In the genomic region with DNA sequence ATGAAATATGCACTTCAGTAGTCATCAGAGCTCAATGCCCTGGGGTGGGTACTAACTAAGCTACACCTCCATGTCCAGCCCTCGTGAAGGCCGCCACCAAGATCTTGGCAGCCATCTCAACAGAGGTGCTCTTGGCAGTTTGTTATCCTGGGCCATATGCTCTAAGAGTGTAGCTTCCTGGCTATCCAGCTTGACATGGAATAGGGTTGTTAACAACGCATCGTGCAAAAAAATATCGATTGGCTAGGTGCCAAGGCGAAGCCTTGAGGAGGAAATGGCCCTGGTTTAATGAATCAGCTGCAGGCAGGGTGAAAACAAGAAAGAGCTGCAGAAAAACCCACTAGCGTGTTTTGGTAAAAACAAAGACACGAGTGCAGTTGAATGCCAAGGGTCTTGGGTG, we compare ENCODE assay signal across 13 mouse cellular contexts. TPM values are rescaled to one million over a fixed set of nuclear protein-coding genes. Genes with fewer than 3 reads are reported as not detected.
DNase-seq lines count a peak whose midpoint lies in the region; ATAC-seq and TF ChIP-seq lines count a peak whose summit lies in the region.
"Had no signal": no experiment of that assay in that cellular context is flagged by ENCODE, and none has a peak within 500 bp of the region (broad histone marks: within the 10 kb centered on the region; RNA-seq: fewer than 3 reads in every experiment).

No protein-coding gene starts in this region.

- no peak overlapping the region for H3K4me2 ChIP-seq in embryonic facial prominence, embryonic 14.5 days (ENCODE audit: low read depth, low read length)
- H3K4me2 ChIP-seq in hindbrain, embryonic 16.5 days (ENCODE audit: low read length): no peak overlapping the region
- H3K4me2 ChIP-seq: embryonic facial prominence, embryonic 13.5 days had no signal

- 52% methylated on average over 8 of the region's 8 CpGs for WGBS in embryonic facial prominence, embryonic 14.5 days
- 89% methylated on average over 8 of the region's 8 CpGs for WGBS in embryonic facial prominence, embryonic 10.5 days
- 44% methylated on average over 8 of the region's 8 CpGs for WGBS in hindbrain, embryonic 16.5 days

- H3K4me3 ChIP-seq in embryonic facial prominence, embryonic 14.5 days (ENCODE audit: low read depth, low read length): no peak overlapping the region
- no peak overlapping the region for H3K4me3 ChIP-seq in embryonic facial prominence, embryonic 10.5 days
- no peak overlapping the region for H3K4me3 ChIP-seq in layer of hippocampus, adult 2 months
- no peak overlapping the region for H3K4me3 ChIP-seq in hindbrain, embryonic 16.5 days (ENCODE audit: low read length)
- H3K4me3 ChIP-seq: embryonic facial prominence, embryonic 13.5 days; myocyte had no signal

- no peaks in the 10 kb centered on the region for H3K36me3 ChIP-seq in embryonic facial prominence, embryonic 14.5 days (ENCODE audit: control insufficient read depth, insufficient read depth, low read length)
- no peaks in the 10 kb centered on the region for H3K36me3 ChIP-seq in embryonic facial prominence, embryonic 10.5 days (replicated peaks)
- H3K36me3 ChIP-seq in hindbrain, embryonic 16.5 days (ENCODE audit: control insufficient read depth, insufficient read depth, low read length): no peaks in the 10 kb centered on the region
- H3K36me3 ChIP-seq: embryonic facial prominence, embryonic 13.5 days had no signal

- H3K9ac ChIP-seq in embryonic facial prominence, embryonic 14.5 days (ENCODE audit: low read depth, low read length): no peak overlapping the region
- no peak overlapping the region for H3K9ac ChIP-seq in hindbrain, embryonic 16.5 days (ENCODE audit: low read depth, low read length)
- H3K9ac ChIP-seq: embryonic facial prominence, embryonic 13.5 days; liver, postnatal 0 days had no signal

- peaks cover 8% of the 10 kb centered on the region; the same call in 1 of the 2 replicates for H3K4me1 ChIP-seq in embryonic facial prominence, embryonic 14.5 days (ENCODE audit: control insufficient read depth, insufficient read depth, low read length)
- no peaks in the 10 kb centered on the region for H3K4me1 ChIP-seq in embryonic facial prominence, embryonic 10.5 days
- H3K4me1 ChIP-seq in hindbrain, embryonic 16.5 days (ENCODE audit: control insufficient read depth, insufficient read depth, low read depth, low read length): no peaks in the 10 kb centered on the region

- no peak for TF ChIP-seq CTCF in layer of hippocampus, adult 2 months (conservative IDR thresholded peaks at IDR 0.05)

- ATAC-seq in embryonic facial prominence, embryonic 14.5 days (ENCODE audit: low read depth): peak; percentile 34; the same call in 1 of the 2 replicates
- ATAC-seq in hindbrain, embryonic 16.5 days: peak; percentile 41; the same call in 1 of the 2 replicates
- ATAC-seq: liver, postnatal 0 days had no signal

- no peaks in the 10 kb centered on the region for H3K27me3 ChIP-seq in embryonic facial prominence, embryonic 14.5 days (replicated peaks; ENCODE audit: control insufficient read depth, insufficient read depth, low read length)
- 0 out of 2 replicates have a peak, but pooled peaks cover 3% of the 10 kb centered on the region for H3K27me3 ChIP-seq in embryonic facial prominence, embryonic 10.5 days (replicated peaks; ENCODE audit: low read depth, poor library complexity, severe bottlenecking)
- H3K27me3 ChIP-seq in hindbrain, embryonic 16.5 days (replicated peaks; ENCODE audit: control insufficient read depth, insufficient read depth, low read length): no peaks in the 10 kb centered on the region

- H3K27ac ChIP-seq in embryonic facial prominence, embryonic 14.5 days (replicated peaks; ENCODE audit: low read depth, low read length): no peak overlapping the region
- no peak overlapping the region for H3K27ac ChIP-seq in embryonic facial prominence, embryonic 10.5 days (replicated peaks)
- peak overlapping the region; percentile 82; the same call in 1 of the 2 replicates for H3K27ac ChIP-seq in layer of hippocampus, adult 2 months
- H3K27ac ChIP-seq in hindbrain, embryonic 16.5 days (ENCODE audit: low read depth, low read length): peak overlapping the region; percentile 2; the same call in 1 of the 2 replicates
- H3K27ac ChIP-seq: embryonic facial prominence, embryonic 13.5 days had no signal

- H3K9me3 ChIP-seq in embryonic facial prominence, embryonic 14.5 days (ENCODE audit: control insufficient read depth, low read length): no peaks in the 10 kb centered on the region
- no peaks in the 10 kb centered on the region for H3K9me3 ChIP-seq in embryonic facial prominence, embryonic 10.5 days
- H3K9me3 ChIP-seq in hindbrain, embryonic 16.5 days (ENCODE audit: control insufficient read depth, low read length): no peaks in the 10 kb centered on the region
- H3K9me3 ChIP-seq: embryonic facial prominence, embryonic 13.5 days had no signal

- DNase-seq in embryonic facial prominence, embryonic 14.5 days (ENCODE audit: low spot score): no peak
- DNase-seq in embryonic facial prominence, embryonic 10.5 days (ENCODE audit: low spot score): no peak
- DNase-seq in layer of hippocampus, adult 2 months (ENCODE audit: low spot score in 2 of 2): no peak
- DNase-seq in layer of hippocampus, adult 9-10 months (ENCODE audit: low spot score): no peak
- peak; percentile 52 for DNase-seq in adrenal gland, postnatal 10 days
- DNase-seq in liver: no peak
- no peak for DNase-seq in urinary bladder, postnatal 25 days (ENCODE audit: low spot score)
- DNase-seq: liver, postnatal 0 days; right cerebral cortex, adult 18-20 months; thymus, adult 18-20 months had no signal

RNA-seq across cellular contexts. Expression of a gene that starts 45.3 kb away (rescaled TPM):
- polyA plus RNA-seq in embryonic facial prominence, embryonic 14.5 days (2014; fragmentation: Nextera tagmentation; extraction: Ambion mirVana): 37.2 and 37.6 TPM in 2 replicates
- polyA plus RNA-seq in embryonic facial prominence, embryonic 10.5 days (2016; fragmentation: Nextera tagmentation; extraction: Ambion mirVana): 60.3 and 60.9 TPM in 2 replicates
- total RNA-seq in layer of hippocampus, adult 2 months (2021): 10 to 100 TPM; 50.8 to 51.9 TPM
- total RNA-seq in adrenal gland, postnatal 10 days (2021): 10 to 100 TPM; 23.2 to 29.4 TPM
- polyA plus RNA-seq in hindbrain, embryonic 16.5 days (2015; fragmentation: Nextera tagmentation; extraction: Ambion mirVana): 56.9 and 62.2 TPM in 2 replicates

RNA-seq across cellular contexts. Expression of a gene that starts 45.6 kb away (rescaled TPM):
- 148 and 178 TPM in 2 replicates for polyA plus RNA-seq in embryonic facial prominence, embryonic 14.5 days (2014; fragmentation: Nextera tagmentation; extraction: Ambion mirVana)
- 214 and 235 TPM in 2 replicates for polyA plus RNA-seq in embryonic facial prominence, embryonic 10.5 days (2016; fragmentation: Nextera tagmentation; extraction: Ambion mirVana)
- total RNA-seq in layer of hippocampus, adult 2 months (2021): 100 to 1,000 TPM; 203 to 216 TPM
- total RNA-seq in adrenal gland, postnatal 10 days (2021): 100 to 1,000 TPM in 1 of 2 experiments, 10 to 100 TPM in 1; 96.1 to 145 TPM
- polyA plus RNA-seq in hindbrain, embryonic 16.5 days (2015; fragmentation: Nextera tagmentation; extraction: Ambion mirVana): 158 and 173 TPM in 2 replicates

Comparison
In these comparisons a context has a peak if more than half of its experiments do, and no peak if none do; other contexts are left out.
1. H3K27ac ChIP-seq: peak in layer of hippocampus, adult 2 months (single experiment) and hindbrain, embryonic 16.5 days (single experiment); none in embryonic facial prominence, embryonic 14.5 days (single experiment) and embryonic facial prominence, embryonic 10.5 days (single experiment).